Mouse (Mus musculus) skeletal muscle tissue, adult 2 months (tissue): ENCODE measurements around the gene BC030867.
"Not testable (repeated sequence)": the region's sequence is repeated elsewhere in the genome, so short reads cannot be mapped to it uniquely, and the experiment has no call there.

Experiments
- DNase-seq: peaks from one replicate; pipeline ENCODE4 v3.0.0-alpha.2; 2012; ENCODE audit warnings: low read depth, low spot score

BC030867 gene

DNA sequence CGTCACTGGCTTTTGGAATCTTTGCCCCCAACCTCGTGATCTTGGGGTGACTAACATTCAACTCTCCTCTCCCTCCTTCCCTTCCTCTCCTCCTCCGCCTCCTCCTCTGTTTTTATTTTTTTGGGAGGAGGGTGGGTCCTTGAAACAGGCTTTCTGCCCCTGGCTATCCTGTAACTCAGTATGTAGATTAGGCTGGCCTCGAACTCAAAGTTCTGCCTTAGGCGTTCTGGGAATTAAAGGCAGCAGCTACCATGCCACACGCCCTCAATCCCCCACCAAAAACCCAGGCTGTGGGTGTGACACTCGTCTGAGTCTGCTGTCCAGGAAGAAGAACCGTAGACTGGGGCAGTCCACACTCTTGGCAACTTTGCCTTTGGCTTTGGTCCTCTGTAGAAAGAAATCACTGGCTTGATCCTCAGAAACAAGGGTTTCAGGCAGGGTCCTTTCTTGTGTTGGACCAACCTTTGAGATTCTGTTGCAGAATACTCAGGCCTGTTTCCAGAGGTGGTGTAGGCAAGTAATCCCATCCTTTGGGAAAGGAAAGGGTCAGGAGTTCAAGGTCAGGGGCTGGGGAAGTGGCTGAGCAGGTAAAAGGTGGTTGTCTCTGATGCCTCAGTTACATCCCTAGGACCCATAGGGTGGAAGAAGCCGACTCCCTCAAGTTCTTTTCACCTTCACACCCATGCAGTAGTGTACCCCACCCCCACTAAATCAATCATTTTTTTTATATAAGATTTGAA lies 839 bp downstream of the BC030867 start:
- DNase-seq, result no peak

DNA sequence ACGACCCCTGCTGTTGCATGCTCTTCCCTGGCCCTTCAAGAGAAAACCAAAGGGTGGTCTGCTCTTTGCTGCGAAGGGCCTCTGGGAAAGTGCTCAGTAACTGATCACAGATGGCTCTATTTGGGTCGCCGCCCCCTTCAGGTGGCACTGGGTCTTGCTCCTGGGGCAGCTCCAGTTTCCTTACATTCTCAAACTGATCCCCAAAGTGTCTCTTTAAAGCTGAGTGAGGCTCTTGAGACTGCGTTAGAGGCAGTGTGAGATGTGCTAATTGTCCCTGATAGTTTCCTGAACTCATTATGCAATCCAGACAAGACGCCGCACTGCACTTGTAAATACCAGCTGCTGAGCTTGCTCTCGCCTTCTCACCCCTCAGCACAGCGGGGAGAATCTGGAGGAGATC lies 8.8 kb downstream of the BC030867 start:
- no peak for DNase-seq

- DNase-seq, result no peak
These were observed 9.4 kb downstream of the BC030867 start for GRCm38 (mm10) chr11:102258095-102258494.

DNA sequence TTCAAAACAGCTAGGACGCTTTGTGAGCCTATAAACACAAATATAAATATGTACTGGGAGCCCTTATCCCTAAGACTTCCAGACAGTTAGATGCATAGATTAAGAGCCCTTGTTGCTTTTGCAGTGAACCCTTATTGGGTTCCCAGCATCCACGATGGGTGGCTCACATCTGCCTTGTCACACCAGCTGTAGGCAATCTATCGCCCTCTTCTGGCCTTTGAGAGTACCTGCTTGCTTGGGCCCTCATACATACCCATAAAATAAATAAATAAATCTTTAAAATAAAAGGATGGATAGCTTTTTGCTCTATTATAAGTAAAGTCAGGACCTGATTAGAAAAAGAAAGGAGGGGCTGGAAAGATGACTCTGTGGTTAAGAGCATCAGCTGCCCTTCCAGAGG lies 9.8 kb downstream of the BC030867 start:
- DNase-seq, result no peak

DNA sequence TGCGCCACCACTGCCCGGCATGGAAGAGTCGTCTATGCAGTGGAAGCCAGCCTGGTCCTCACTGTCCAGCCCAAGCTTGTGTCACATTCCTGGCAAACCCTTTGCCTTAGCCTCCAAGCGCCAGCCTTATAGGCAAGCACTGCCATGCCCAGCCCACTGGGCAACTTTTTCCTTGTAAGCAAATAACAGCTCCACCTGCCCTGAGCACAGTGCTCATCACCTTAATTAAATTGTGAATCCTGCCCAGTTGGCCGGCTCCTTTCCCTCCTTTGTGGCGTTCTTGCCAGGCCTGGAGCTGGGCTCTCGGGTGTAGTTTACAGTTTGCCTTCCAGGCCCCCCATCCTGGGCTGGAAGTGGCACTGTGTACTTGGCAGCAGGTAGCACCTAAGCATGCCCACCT lies 14.5 kb downstream of the BC030867 start:
- DNase-seq, result no peak

DNA sequence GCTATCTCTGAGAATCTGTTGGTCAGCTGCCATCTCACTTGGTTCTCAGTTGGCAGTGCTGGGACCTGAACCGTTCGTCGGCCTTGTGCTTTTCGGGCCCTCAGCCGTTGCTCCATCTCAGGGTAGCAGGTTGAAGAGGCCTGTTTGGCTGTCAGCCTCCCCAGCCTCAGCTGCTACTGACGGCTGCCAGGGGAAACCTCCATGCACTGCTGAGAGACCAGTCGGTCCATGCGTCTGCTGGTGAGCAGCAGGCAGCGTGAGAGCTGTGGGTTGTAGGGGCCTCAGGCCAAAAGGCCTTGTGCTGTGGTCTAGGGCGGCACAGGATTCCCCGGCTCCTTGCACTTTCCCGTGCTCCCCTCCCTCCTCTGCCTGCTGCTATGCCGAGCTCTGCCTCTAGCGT lies 17.1 kb downstream of the BC030867 start:
- no peak for DNase-seq

DNA sequence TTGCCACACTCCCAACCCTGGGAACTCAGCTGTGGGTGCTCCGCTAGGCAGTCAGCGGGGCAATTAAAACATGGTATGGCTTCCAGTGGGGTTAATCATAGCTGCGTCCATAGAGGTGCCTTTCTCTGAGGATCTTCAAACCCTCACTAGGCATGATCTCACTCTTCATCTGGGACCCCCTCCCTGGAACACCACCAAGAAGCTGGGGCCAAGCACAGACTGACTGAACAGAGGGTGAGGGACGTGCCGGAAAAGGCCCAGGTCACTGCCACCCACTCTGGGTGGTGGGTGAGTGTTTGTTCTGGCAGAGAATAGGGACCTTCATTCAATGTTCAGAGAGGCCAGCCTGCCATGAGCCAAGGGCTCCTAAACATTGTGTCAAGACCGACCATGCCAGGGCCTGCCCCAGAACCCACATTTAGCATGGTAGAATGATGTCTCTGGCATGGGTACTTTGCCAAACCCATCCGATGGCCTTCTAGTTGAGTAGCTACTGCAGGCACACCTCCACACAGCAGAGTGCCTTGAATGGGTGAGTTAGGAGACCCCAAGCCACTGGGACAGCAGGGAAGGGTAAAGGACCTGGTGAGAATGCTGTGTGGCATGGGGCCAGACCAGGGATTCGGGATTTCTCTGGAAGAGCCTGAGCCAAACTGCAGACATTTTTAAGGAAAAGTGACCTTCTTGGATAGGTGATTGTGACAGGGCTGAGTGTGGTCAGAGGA lies 18.1 kb downstream of the BC030867 start:
- no peak for DNase-seq

DNA sequence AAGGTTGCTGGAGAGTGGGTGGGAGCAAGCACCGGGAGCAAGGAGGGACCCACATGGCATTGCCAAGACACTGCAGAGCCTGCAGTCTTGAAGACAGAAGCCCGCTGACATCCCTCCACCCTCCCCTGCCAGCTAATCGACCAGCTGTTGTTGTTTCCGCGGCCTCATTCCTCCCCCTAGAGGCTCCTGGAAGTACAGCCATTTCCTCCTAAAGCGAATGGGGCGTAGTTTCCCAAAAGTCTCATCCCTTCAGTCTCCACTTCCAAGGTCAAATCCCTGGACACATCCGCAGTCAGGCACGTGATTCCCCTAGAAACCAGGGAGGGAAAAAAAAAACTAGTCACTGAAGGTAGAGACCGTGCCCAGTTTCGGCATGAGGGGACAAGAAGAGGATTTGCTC lies 18.8 kb downstream of the BC030867 start:
- DNase-seq, result peak; percentile 77

DNA sequence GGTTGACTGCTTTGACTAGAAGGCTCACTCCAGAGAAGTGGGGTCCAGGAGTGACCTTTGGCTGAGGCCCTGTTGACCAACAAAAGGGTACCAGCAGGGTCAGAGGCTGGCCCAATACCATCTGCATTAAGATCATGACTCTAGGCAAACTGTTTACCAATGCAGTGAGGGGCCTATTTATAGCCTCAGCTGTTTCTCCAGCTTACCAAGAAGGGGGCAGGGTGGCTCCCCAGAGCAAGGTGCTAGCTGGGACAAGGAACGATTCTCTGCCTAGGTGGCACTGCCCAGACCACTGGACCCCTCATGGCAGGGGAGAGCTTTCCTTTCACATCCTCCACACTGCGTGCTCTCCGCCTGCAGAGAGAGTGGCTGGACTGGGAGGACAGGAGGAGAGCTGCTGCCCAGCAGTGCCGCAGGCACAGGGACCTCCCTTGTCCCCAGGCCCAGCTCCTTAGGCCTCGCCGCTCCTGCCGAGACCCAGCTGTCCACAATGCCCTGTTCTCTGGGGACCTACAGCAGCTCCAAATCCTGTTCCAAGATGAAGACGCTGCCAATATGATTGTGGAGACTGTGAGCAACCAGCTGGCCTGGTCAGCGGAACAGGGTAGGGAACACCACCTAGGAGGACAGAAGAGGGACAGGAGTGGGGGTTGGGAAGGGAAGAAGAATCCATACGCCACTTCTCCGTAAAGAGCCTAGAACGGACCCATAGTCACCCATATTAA lies 20.0 kb downstream of the BC030867 start, which contains the start of gene Asb16:
Asb16 (plus strand) TSS at position 224 of the 725 bp plus-strand sequence.
- DNase-seq, result peak; percentile 77

- DNase-seq, result no peak
These were observed 27.8 kb downstream of the BC030867 start for GRCm38 (mm10) chr11:102276411-102276915.

DNA sequence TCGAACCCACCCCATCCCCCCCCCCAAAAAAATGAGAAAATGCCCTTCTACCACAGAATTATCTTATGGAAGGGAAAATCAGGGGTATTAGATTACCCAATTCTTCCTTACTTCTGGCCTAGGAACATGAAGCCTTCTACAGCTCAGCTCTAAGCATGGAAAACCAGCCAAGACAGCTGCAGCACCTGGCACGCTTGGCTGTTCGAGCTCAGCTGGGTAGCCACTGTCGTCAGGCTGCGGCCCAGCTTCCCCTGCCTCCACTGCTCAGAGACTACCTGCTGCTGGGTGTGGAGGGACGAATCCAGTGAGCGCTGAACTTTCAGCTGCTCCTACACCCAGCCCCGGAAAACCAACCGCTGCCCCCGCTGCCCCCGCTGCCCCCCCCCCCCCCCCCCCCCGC lies 29.1 kb downstream of the BC030867 start:
- DNase-seq, result peak; percentile 77

- DNase-seq, result peak; percentile 85
These were observed 30.9 kb downstream of the BC030867 start for GRCm38 (mm10) chr11:102279595-102279994.

- DNase-seq, result not testable (repeated sequence)
These were observed 31.6 kb downstream of the BC030867 start for GRCm38 (mm10) chr11:102280267-102280666.

DNA sequence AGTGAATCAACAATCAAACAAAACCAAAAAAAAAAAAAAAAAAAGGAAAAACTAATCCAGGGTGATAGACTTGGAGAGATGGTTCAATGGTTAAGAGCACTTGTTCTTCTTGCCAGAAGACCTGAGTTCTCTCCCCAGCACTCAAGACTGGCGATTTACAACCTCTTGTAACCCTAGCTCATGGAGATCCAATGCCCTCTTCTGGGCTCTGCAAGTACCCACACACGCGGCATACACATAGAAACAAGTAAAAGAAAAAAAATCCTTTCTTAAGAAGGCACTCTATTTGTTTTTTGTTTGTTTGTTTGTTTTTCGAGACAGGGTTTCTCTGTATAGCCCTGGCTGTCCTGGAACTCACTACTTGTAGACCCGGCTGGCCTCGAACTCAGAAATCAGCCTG lies 35.2 kb downstream of the BC030867 start:
- no peak for DNase-seq

GRCm38 (mm10) chr11:102284501-102285094 lies 35.9 kb downstream of the BC030867 start, which contains the start of gene Tmub2:
Gene Tmub2, plus strand, starts transcription at chr11:102284931.
- peak; percentile 99 for DNase-seq

DNA sequence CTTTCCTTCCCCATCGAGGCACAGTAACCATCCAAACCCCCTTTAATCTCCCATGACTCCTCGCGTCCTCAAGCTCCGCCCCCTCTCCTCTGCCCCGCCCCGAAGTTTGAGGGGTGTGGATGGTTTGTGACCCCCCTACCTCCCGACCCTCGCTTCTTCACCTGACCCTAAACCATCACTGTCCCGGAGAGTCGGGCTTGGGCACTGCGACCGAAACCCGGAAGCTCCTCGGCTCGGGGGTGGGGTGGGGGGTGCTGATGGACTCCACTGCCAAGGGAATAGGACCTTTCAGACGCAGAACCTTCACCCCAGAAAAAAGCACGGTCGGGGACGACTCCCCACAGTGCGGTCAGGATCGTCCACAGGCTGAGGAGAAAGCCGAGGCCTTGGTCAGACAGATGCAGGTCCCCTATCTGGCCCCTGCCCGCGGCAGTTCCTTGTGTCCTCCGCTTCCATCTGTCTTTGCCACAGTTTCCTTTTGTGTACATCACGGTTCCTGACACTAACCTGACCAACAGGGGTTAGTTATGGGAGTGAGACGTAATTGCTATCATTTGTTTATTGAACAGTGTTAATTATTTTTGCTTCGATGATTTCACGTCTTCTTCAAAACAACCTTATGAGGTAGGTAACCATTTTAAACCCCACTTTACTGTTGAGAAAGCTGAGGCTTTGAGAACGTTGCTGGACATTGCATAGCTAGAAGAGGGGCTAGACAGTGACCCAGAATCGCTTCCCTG lies 36.6 kb downstream of the BC030867 start:
- DNase-seq, result no peak

GRCm38 (mm10) chr11:102287485-102287884 lies 38.8 kb downstream of the BC030867 start:
- no peak for DNase-seq

DNA sequence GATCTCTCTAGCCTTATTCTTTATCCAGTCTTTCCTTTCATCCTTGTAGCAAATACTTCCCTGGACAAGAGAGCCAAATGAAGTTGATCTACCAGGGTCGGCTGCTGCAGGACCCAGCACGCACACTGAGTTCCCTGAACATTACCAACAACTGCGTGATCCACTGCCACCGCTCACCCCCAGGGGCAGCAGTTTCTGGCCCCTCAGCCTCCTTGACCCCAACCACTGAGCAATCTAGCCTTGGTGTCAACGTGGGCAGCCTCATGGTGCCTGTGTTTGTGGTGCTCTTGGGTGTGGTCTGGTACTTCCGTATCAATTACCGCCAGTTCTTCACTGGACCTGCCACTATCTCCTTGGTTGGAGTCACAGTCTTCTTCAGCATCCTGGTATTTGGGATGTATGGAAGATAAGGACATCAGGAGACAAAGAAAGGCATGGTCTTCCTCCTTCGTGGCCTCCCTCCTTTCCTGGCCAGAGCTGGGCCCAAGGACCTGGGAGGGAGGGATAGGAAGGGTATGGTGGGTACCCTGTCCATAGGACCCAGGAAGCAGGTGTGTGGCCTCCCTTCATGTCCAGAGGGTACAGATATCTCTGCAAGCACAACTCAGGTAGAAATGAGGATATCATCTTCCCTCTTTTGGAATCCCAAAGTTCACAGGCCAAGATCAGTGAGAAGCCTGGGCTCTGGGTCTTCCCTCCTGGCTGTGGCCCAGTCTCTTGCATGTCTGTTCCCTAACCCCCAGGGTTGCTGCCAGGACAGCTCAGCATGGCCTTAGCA lies 39.5 kb downstream of the BC030867 start:
- no peak for DNase-seq

- no peak for DNase-seq
These were observed 40.2 kb downstream of the BC030867 start for GRCm38 (mm10) chr11:102288913-102289312.

DNA sequence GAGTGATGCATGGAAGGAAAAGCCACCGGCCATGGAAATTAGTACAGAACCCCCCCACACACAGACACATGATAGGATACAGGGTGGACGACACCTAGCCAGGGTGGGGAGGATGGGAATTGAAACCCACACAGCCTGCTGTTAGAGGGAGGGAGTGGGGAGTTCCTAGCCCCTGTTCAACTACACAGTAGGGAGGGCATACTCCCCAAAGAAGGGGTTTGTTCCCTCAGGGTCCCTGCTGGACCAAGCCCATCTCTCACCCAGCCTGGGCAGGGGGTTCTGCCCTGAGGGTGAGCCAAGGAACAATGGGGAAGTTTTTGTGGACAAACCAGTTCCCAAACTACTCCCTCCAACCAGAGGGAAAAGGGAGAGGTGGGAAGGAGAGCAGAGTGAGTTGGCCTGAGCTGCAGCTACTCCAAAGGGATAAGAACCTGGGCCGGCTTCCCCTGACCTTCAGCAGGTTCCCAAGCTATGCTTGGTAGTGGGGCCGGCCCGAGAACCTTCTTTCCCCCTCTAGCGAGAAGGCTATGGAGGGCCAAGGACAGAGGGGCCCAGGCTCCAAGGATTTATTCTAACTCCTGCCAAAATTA lies 40.9 kb downstream of the BC030867 start:
- no peak for DNase-seq
